Mouse (Mus musculus) midbrain, embryonic 10.5 days (tissue): ENCODE results near the gene Tsr1. TPM values are rescaled to one million over a fixed set of nuclear protein-coding genes. Genes with fewer than 3 reads are reported as not detected.
A peak's percentile ranks its signal among the peaks of the same experiment; 100 is the strongest.

Experiments used
- DNase-seq: peaks from one replicate; pipeline ENCODE4 v3.0.0-alpha.2; 2017; ENCODE audit warnings: low spot score
- H3K27ac ChIP-seq: fragments of 300-500 bp; sonication (generic); replicated peaks from 2 replicates; pipeline ENCODE4 v1.5.1; 2016; ENCODE audit warnings: mild to moderate bottlenecking
- H3K27me3 ChIP-seq: fragments of 300-500 bp; sonication (generic); 2 replicates; pipeline ENCODE4 v1.6.1; 2016; ENCODE audit warnings: low read depth, mild to moderate bottlenecking; ENCODE audit not compliant: poor library complexity, severe bottlenecking
- H3K36me3 ChIP-seq: fragments of 300-500 bp; sonication (generic); 2 replicates; pipeline ENCODE4 v1.6.1; 2016; ENCODE audit warnings: mild to moderate bottlenecking, moderate library complexity
- H3K4me1 ChIP-seq: fragments of 300-500 bp; sonication (generic); 2 replicates; pipeline ENCODE4 v1.6.1; 2016
- H3K4me3 ChIP-seq: fragments of 300-500 bp; sonication (generic); 2 replicates; pipeline ENCODE4 v1.5.1; 2016; ENCODE audit warnings: mild to moderate bottlenecking, moderate library complexity
- H3K9me3 ChIP-seq: fragments of 300-500 bp; sonication (generic); replicated peaks from 2 replicates; pipeline ENCODE4 v1.6.1; 2016; ENCODE audit warnings: mild to moderate bottlenecking
- WGBS: fragments of 180-500 bp; shearing (Covaris S2); methylation state at CpG from one replicate; pipeline ENCODE4 v1.1.7; 2016; 5-methylcytosine and 5-hydroxymethylcytosine counted together
- polyA plus RNA-seq: library from polyadenylated mRNA; unstranded; fragments of >200 nt; fragmentation: Nextera tagmentation; extraction: Ambion mirVana; gene quantifications from 2 replicates; pipeline ENCODE4 v1.2.1, GENCODE M21; 2016

Tsr1 gene
- polyA plus RNA-seq, 1 experiment from 2014 or later: 49.7 TPM

DNA sequence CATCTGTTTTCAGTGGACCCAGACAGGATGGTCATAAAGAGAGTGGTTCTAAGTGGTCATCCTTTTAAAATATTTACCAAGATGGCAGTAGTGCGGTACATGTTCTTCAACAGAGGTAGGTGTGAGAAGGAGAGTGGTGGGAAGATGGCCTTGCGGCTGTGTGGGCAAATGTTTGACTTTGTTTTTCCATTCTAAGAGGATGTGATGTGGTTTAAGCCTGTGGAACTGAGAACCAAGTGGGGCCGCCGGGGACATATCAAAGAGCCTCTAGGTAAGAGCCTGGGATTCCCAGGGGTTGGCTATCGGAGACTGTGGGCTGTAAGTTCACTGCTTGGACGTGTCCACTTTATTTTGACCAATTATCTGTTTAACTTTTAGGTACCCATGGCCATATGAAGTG, 10.0 kb downstream of the Tsr1 start:
- H3K27me3 ChIP-seq: no peaks in the 10 kb centered on the region
- H3K36me3 ChIP-seq: peaks cover 78% of the 10 kb centered on the region
- H3K4me1 ChIP-seq: no peaks in the 10 kb centered on the region
- 96% methylated on average over 6 of the region's 6 CpGs for WGBS
- no peak overlapping the region for H3K4me3 ChIP-seq
- no peaks in the 10 kb centered on the region for H3K9me3 ChIP-seq
- DNase-seq: no peak
- H3K27ac ChIP-seq: no peak overlapping the region

DNA sequence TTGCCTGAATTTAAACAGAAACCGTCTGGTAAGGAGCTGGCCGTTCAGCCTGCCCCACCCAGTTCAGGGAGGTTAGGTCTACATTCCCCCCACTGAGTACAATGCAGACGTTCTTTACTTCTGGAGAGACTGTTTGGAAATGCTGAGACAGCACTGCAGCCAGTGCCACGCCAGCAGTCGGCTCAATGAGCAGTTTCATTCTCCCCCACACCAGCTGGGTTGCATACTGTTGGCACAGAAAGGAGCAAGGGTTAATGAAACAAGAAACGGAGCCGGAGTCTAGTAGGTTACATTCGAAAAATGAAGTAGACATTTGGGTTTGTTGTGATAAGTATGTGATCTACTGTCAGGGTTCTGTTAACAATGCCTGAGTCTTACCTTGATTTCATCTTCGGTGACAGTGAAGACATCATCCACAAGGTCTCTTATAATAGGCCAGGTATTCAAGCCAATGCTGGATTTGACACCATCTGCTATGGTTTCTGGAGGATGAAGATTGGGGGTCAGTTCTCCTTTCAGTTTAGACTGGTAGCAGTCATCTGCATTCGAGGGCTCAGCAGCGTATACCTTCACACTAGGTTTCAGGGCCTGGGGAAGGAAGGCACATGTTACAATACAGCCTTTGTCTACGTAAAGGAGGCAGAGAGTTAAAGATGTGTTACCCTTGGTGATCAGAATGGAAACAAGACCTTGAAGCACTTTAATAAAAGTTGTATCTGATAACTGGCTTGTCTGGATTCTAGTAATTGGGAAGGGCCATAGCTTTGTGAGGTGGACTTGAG, 10.9 kb downstream of the Tsr1 start:
- H3K27ac ChIP-seq: no peak overlapping the region
- H3K27me3 ChIP-seq: no peaks in the 10 kb centered on the region
- no peak overlapping the region for H3K4me3 ChIP-seq
- no peaks in the 10 kb centered on the region for H3K9me3 ChIP-seq
- no peak for DNase-seq
- WGBS: 87% methylated on average over 12 of the region's 12 CpGs
- H3K36me3 ChIP-seq: peaks cover 68% of the 10 kb centered on the region
- H3K4me1 ChIP-seq: no peaks in the 10 kb centered on the region

DNA sequence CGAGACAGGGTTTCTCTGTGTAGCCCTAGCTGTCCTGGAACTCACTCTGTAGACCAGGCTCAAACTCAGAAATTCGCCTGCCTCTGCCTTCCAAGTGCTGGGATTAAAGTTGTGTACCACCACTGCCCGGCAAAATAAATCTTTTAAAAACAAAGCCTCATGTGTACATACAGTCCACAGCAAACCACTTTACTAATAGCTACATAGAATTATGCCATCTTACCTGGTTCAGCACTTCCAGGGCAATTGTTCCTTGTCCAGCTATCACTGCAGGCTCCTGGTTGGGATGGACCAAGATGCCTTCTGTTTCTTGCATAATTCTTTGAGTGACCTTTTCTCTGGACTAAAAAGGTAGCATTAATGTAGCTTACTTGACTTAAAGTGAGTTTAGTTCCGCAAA, 12.1 kb downstream of the Tsr1 start:
- Histone ChIP-seq H3K9me3 (no peaks in the 10 kb centered on the region), H3K27me3 (no peaks in the 10 kb centered on the region), H3K36me3 (peaks cover 57% of the 10 kb centered on the region), H3K27ac (no peak overlapping the region), H3K4me1 (no peaks in the 10 kb centered on the region), H3K4me3 (no peak overlapping the region)
- 93% methylated on average over 4 of the region's 4 CpGs for WGBS
- no peak for DNase-seq

DNA sequence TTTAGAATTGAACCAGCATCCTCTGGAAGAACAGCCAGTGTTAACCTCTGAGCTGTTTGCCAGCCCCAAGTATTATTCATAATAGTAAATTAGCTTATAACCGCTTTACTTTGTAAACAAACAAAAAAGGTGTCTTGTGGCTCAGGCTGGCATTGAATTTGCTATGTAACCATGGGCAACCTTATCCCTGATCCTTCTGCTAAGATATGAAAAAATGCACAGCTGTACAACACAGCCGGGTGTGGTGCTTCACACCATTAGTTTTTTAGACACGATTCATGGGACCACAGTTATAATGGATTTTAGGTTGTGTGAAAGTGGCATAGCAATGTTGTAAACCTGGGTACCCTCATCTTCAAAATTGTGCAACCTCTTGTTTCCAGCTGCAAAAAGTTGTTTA, 14.6 kb downstream of the Tsr1 start:
- no peaks in the 10 kb centered on the region for H3K4me1 ChIP-seq
- H3K4me3 ChIP-seq: no peak overlapping the region
- 91% methylated on average over 3 of the region's 3 CpGs for WGBS
- DNase-seq: no peak
- no peak overlapping the region for H3K27ac ChIP-seq
- H3K27me3 ChIP-seq: no peaks in the 10 kb centered on the region
- no peaks in the 10 kb centered on the region for H3K9me3 ChIP-seq
- H3K36me3 ChIP-seq: peaks cover 39% of the 10 kb centered on the region

DNA sequence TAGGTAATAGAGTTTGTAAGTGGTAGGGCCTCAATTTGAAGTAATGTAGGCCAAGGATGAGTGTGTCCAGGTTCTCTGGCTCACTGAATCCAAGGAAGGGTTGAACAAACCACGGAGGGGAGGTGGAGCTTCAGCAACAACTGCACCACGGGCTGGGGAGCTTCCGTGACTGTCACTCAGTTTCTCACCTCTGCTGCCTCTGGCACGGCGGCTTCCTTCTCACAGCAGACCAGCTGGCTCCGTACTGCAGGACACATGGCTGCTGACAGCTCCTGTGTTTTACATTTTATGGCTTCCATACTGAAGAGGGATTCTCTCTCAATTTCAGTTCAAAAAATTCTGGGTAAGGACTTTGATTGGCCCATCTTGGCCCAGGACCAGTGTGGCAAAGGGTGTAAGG, 21.4 kb downstream of the Tsr1 start:
- H3K36me3 ChIP-seq: peaks cover 28% of the 10 kb centered on the region
- no peak overlapping the region for H3K4me3 ChIP-seq
- no peaks in the 10 kb centered on the region for H3K27me3 ChIP-seq
- H3K27ac ChIP-seq: no peak overlapping the region
- DNase-seq: no peak
- WGBS: 88% methylated on average over 6 of the region's 6 CpGs
- H3K9me3 ChIP-seq: no peaks in the 10 kb centered on the region
- H3K4me1 ChIP-seq: no peaks in the 10 kb centered on the region

DNA sequence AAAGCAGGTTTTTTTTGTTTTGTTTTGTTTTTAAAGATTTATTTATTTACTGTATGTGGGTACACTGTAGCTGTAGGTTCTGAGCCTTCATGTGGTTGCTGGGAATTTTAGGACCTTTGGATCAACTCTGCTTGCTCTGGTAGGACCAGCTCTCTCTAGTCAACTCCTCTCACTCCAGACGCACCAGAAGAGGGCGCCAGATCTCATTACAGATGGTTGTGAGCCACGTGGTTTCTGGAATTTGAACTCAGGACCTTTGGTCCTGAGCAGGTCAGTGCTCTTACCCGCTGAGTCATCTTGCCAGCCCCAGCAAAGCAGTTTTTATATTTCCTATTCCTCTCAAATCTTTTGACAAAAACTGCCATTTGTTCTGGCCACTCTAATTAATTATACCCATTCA, 26.3 kb downstream of the Tsr1 start:
- WGBS: 56% methylated on average over 4 of the region's 4 CpGs
- peaks cover 7% of the 10 kb centered on the region for H3K36me3 ChIP-seq
- peaks cover 18% of the 10 kb centered on the region for H3K4me1 ChIP-seq
- no peaks in the 10 kb centered on the region for H3K9me3 ChIP-seq
- H3K4me3 ChIP-seq: 0 out of 2 replicates have a peak overlapping the region, but pooled peaks have one; percentile 97
- H3K27ac ChIP-seq: no peak overlapping the region
- DNase-seq: peak; percentile 20
- no peaks in the 10 kb centered on the region for H3K27me3 ChIP-seq

DNA sequence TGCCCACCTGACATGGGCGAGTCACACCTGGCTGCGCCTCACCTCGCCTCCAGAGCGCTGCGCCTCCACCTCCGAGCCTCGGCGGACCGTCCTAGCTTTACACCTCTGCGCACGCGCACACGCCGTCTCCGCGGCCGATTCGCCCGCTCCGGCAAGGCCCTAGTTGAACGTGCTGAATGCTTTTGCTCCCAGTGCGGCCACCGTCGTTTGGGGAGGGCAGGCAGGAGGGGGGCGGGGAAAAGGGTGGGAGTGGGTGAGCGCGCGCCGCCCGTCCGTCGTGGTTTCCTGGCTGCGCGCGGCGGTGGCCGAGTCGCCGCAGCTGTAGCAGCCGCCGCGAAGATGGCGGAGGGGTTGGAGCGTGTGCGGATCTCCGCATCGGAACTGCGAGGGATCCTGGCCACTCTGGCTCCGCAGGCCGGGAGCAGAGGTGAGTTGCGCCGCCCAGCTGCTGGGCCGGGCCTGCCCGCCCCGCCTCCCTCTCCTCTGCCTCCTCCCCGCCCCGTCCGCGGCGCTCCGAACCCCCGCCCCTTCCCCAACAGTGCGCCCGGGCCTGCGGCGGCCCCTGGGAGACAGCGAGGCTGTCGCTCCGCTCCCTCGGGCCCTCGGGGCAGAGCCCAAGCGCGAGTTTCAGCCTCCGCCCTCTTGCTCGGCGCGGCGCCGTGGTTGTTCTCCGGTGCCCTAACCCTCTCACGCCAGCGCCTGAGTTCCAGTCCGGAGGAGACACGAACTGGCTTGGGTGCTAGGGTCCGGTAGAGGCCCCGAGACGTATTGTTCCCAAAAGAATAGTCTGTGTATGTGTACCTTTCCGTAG, 27.9 kb downstream of the Tsr1 start, which contains the start of the genes Smg6 and Srr:
Gene Smg6, plus strand, starts transcription at position 247 of the 811 bp plus-strand sequence.
Gene Srr, minus strand, starts transcription at position 372 of the 811 bp plus-strand sequence.
- no peaks in the 10 kb centered on the region for H3K27me3 ChIP-seq
- H3K36me3 ChIP-seq: peaks cover 19% of the 10 kb centered on the region
- peak; percentile 98 for DNase-seq
- H3K9me3 ChIP-seq: no peaks in the 10 kb centered on the region
- H3K27ac ChIP-seq: peak within 1 kb of the TSS; percentile 97
- H3K4me3 ChIP-seq: peak within 1 kb of the TSS; percentile 97
- peaks cover 18% of the 10 kb centered on the region for H3K4me1 ChIP-seq
- under 1% methylated on average over 84 of the region's 88 CpGs for WGBS

DNA sequence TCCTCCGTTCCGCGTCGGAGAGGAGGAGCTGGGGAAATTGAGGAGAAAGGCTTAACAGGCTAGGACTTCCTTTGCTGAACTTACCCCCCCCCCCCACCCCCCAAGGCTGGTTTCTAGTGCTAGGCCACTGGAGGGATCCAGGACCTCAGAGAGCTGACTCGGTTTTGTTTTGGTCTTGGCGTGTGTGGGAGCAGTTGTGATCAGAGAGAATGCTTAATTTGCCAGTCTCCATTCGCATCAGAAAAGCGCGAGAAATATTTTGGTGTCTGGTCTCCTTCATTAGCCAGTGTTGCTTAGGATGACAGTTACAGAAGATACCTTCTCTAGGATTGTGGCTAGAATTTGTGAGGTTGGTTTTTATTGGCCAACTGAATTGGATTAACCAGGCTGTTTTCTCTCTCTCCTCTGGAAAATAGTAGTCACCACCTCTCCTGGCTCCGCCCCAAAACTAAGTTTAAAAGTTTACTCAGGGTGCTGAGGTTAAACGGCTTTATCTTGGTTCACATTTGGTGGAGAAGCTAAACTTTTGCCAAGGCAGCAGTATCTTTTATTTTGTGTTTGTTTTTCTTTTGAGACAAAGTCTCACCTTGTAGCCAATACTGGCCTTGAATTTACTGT, 28.6 kb downstream of the Tsr1 start:
- Histone ChIP-seq H3K4me1 (peaks cover 18% of the 10 kb centered on the region), H3K27me3 (no peaks in the 10 kb centered on the region), H3K27ac (peak overlapping the region; percentile 97), H3K4me3 (peak overlapping the region; percentile 97), H3K36me3 (peaks cover 26% of the 10 kb centered on the region), H3K9me3 (no peaks in the 10 kb centered on the region)
- no peak for DNase-seq
- WGBS: 10% methylated on average over 11 of the region's 11 CpGs

DNA sequence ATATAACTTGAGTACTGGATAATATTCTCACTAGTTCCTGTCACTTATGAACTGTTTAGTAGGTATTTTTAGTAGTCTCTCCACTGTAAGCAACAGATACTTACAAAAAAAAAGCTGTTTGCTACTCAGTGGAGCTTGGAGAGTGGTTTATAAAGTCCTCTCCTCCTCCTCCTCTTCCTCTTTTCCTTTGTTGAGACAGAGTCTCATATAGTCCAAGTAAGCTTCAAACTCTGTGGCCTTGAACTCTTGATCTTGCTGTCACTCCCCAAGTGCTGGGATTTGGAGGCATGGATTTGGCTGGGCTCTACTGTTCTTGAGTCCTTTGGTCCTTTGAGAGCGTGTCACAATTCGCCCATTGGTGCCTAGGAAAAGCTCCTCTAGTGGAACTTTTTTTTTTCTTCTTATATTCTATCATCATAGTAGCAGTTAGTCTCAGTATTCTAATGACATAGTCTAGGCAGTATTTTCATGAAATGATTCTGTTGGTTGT, 29.4 kb downstream of the Tsr1 start:
- WGBS: 95% methylated on average over 2 of the region's 2 CpGs
- H3K36me3 ChIP-seq: peaks cover 34% of the 10 kb centered on the region
- no peaks in the 10 kb centered on the region for H3K27me3 ChIP-seq
- no peaks in the 10 kb centered on the region for H3K9me3 ChIP-seq
- H3K4me3 ChIP-seq: peak overlapping the region; percentile 97; the same call in 1 of the 2 replicates
- peaks cover 18% of the 10 kb centered on the region for H3K4me1 ChIP-seq
- no peak for DNase-seq
- no peak overlapping the region for H3K27ac ChIP-seq

DNA sequence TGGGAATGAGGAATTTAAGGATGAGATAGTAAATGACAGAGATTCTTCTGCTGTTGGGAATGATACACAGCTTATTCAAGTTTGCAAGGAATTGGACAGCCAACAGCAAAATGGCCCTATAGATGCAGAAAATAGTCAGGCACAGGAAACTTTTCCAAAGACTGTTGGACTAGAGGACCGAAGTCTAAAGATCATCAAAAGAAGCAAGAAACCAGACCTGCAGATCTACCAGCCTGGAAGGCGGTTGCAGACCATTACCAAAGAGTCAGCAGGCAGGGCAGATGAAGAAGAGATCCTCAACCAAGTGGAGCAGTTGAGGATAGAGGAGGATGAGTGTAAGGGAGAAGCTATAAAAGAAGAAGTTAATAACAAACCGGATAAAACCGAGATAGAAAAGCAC, 31.2 kb downstream of the Tsr1 start:
- H3K36me3 ChIP-seq: peaks cover 52% of the 10 kb centered on the region
- H3K27me3 ChIP-seq: no peaks in the 10 kb centered on the region
- WGBS: 95% methylated on average over 4 of the region's 4 CpGs
- no peak for DNase-seq
- no peak overlapping the region for H3K4me3 ChIP-seq
- H3K27ac ChIP-seq: no peak overlapping the region
- peaks cover 18% of the 10 kb centered on the region for H3K4me1 ChIP-seq
- H3K9me3 ChIP-seq: no peaks in the 10 kb centered on the region

DNA sequence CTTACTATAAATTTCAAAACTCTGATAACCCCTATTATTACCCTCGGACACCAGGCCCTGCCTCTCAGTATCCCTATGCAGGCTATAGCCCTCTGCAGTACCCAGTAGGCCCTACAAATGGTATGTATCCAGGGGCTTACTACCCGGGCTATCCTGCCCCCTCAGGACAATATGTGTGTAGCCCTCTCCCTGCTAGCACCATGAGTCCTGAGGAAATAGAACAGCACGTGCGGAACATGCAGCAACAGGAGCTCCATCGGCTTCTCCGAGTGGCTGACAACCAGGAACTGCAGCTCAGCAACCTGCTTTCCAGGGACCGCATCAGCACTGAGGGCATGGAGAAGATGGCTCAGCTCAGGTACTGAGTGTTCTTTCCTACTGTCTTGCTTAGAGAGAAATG, 32.5 kb downstream of the Tsr1 start:
- H3K27me3 ChIP-seq: no peaks in the 10 kb centered on the region
- 94% methylated on average over 7 of the region's 7 CpGs for WGBS
- peaks cover 11% of the 10 kb centered on the region for H3K4me1 ChIP-seq
- DNase-seq: no peak
- H3K27ac ChIP-seq: no peak overlapping the region
- H3K4me3 ChIP-seq: no peak overlapping the region
- no peaks in the 10 kb centered on the region for H3K9me3 ChIP-seq
- peaks cover 65% of the 10 kb centered on the region for H3K36me3 ChIP-seq

DNA sequence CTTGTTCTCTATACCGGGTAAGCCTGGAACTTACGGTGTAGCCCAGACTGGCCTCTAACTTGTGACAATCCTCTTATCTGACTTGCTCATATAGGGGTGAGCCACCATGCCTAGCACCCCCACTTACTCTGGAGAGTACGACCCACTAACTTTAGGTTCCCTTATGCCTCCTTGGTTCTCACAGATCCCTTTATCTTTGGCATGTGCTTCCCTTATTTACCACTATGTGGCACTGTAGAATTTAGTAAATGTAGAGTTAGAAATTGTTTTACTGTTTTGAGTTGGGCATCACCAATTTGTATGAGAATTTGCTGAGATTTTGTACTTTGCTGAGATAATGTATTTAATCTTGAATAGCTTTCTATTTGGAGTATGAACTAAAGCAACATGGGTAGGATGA, 48.5 kb downstream of the Tsr1 start:
- Histone ChIP-seq H3K9me3 (no peaks in the 10 kb centered on the region), H3K4me3 (no peak overlapping the region), H3K4me1 (no peaks in the 10 kb centered on the region), H3K27ac (no peak overlapping the region), H3K36me3 (peaks cover 78% of the 10 kb centered on the region), H3K27me3 (no peaks in the 10 kb centered on the region)
- no peak for DNase-seq
- 89% methylated on average over 3 of the region's 3 CpGs for WGBS
